Mouse (Mus musculus): ENCODE results near the gene Mapk6.

DNA sequence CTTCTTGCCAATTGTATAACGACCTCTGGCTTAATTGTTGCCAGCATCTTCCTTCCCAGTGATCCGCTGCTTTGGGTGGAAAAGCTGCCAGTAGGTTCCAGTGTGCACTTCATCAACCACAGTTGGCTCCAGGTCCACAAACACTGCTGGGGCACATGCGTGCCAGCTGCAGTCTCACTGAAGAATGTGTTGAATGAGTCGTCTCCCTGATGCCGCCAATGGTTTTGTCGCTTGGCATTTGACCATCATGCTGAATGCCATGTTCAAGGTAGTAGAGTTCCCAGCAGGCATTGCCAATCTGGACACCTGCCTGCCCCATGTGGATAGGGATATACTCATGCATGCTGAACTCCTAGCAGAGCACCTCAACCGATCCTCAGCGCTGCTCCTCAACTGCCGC, 34.2 kb downstream of the Mapk6 start:
- TF ChIP-seq EP300 (IDR thresholded peaks at IDR 0.05; ENCODE audit: low read depth) (no peak), CTCF (IDR thresholded peaks at IDR 0.05; ENCODE audit: low read depth) (no peak)
